Mouse (Mus musculus): ENCODE measurements around the gene Ccdc6. TPM values are rescaled to one million over a fixed set of nuclear protein-coding genes. Genes with fewer than 3 reads are reported as not detected.

The Ccdc6 gene
- total and polyA plus RNA-seq, 3 experiments = 21.1 to 93.8 (median 22.2) TPM

- H3K27me3 ChIP-seq (ENCODE audit: insufficient read depth, low read length) = no peaks in the 10 kb centered on the region
- TF ChIP-seq POLR2AphosphoS5 (IDR thresholded peaks at IDR 0.05; ENCODE audit: insufficient replicate concordance, low read depth, low read length) (no peak), TAL1 (conservative IDR thresholded peaks at IDR 0.05; ENCODE audit: low read depth, low read length) (no peak), CTCF (IDR thresholded peaks at IDR 0.05; ENCODE audit: low read depth, low read length) (no peak), GATA2 (IDR thresholded peaks at IDR 0.05; ENCODE audit: borderline replicate concordance, low read depth, low read length) (no peak), GATA1 (IDR thresholded peaks at IDR 0.05; ENCODE audit: borderline replicate concordance, low read length) (no peak)
- peaks cover 94% of the 10 kb centered on the region for H3K36me3 ChIP-seq (replicated peaks)
- no peaks in the 10 kb centered on the region for H3K9me3 ChIP-seq (replicated peaks)
- no peaks in the 10 kb centered on the region for H3K4me1 ChIP-seq (ENCODE audit: insufficient read depth, low read depth, low read length)
- H3K4me3 ChIP-seq (ENCODE audit: low read depth, low read length) = no peak overlapping the region
- DNase-seq (ENCODE audit: low spot score) (no peak), ATAC-seq (ENCODE audit: extremely low read depth, insufficient number of reproducible peaks, low FRiP score, poor library complexity, severe bottlenecking) (no peak)
These were observed 63.9 kb downstream of the Ccdc6 start for GRCm38 (mm10) chr10:70160811-70161210.

- DNase-seq (ENCODE audit: low spot score) = no peak
- no peaks in the 10 kb centered on the region for H3K4me1 ChIP-seq (ENCODE audit: insufficient read depth, low read depth, low read length)
- H3K9me3 ChIP-seq (replicated peaks) = no peaks in the 10 kb centered on the region
These were observed 64.6 kb downstream of the Ccdc6 start for GRCm38 (mm10) chr10:70161504-70161903.

GRCm38 (mm10) chr10:70163681-70164080 lies 66.8 kb downstream of the Ccdc6 start:
- Histone ChIP-seq H3K9me3 (replicated peaks) (no peaks in the 10 kb centered on the region), H3K4me1 (ENCODE audit: insufficient read depth, low read depth, low read length) (no peaks in the 10 kb centered on the region), H3K36me3 (replicated peaks) (peaks cover 94% of the 10 kb centered on the region), H3K4me3 (ENCODE audit: low read depth, low read length) (no peak overlapping the region), H3K27me3 (ENCODE audit: insufficient read depth, low read length) (no peaks in the 10 kb centered on the region)
- no peak for ATAC-seq (ENCODE audit: extremely low read depth, insufficient number of reproducible peaks, low FRiP score, poor library complexity, severe bottlenecking)
- TF ChIP-seq GATA2 (IDR thresholded peaks at IDR 0.05; ENCODE audit: borderline replicate concordance, low read depth, low read length) = no peak
- TF ChIP-seq TAL1 (conservative IDR thresholded peaks at IDR 0.05; ENCODE audit: low read depth, low read length) = no peak
- TF ChIP-seq GATA1 (IDR thresholded peaks at IDR 0.05; ENCODE audit: borderline replicate concordance, low read length) = no peak
- no peak for TF ChIP-seq CTCF (IDR thresholded peaks at IDR 0.05; ENCODE audit: low read depth, low read length)
- TF ChIP-seq POLR2AphosphoS5 (IDR thresholded peaks at IDR 0.05; ENCODE audit: insufficient replicate concordance, low read depth, low read length) = no peak
- no peak for DNase-seq (ENCODE audit: low spot score)

More at GRCm38 (mm10) chr10:70161504-70161903, 64.6 kb downstream of the Ccdc6 start:
- ATAC-seq (ENCODE audit: extremely low read depth, insufficient number of reproducible peaks, low FRiP score, poor library complexity, severe bottlenecking) = no peak
- Histone ChIP-seq H3K27me3 (ENCODE audit: insufficient read depth, low read length) (no peaks in the 10 kb centered on the region), H3K36me3 (replicated peaks) (peaks cover 94% of the 10 kb centered on the region), H3K4me3 (ENCODE audit: low read depth, low read length) (no peak overlapping the region)
- no peak for TF ChIP-seq POLR2AphosphoS5 (IDR thresholded peaks at IDR 0.05; ENCODE audit: insufficient replicate concordance, low read depth, low read length)
- TF ChIP-seq TAL1 (conservative IDR thresholded peaks at IDR 0.05; ENCODE audit: low read depth, low read length) = no peak
- TF ChIP-seq GATA2 (IDR thresholded peaks at IDR 0.05; ENCODE audit: borderline replicate concordance, low read depth, low read length) = no peak
- no peak for TF ChIP-seq GATA1 (IDR thresholded peaks at IDR 0.05; ENCODE audit: borderline replicate concordance, low read length)
- no peak for TF ChIP-seq CTCF (IDR thresholded peaks at IDR 0.05; ENCODE audit: low read depth, low read length)

- DNase-seq (ENCODE audit: low spot score) (no peak), ATAC-seq (ENCODE audit: extremely low read depth, insufficient number of reproducible peaks, low FRiP score, poor library complexity, severe bottlenecking) (no peak)
- TF ChIP-seq GATA2 (IDR thresholded peaks at IDR 0.05; ENCODE audit: borderline replicate concordance, low read depth, low read length) (no peak), CTCF (IDR thresholded peaks at IDR 0.05; ENCODE audit: low read depth, low read length) (no peak), TAL1 (conservative IDR thresholded peaks at IDR 0.05; ENCODE audit: low read depth, low read length) (no peak), GATA1 (IDR thresholded peaks at IDR 0.05; ENCODE audit: borderline replicate concordance, low read length) (no peak), POLR2AphosphoS5 (IDR thresholded peaks at IDR 0.05; ENCODE audit: insufficient replicate concordance, low read depth, low read length) (no peak)
- Histone ChIP-seq H3K36me3 (replicated peaks) (peaks cover 94% of the 10 kb centered on the region), H3K4me1 (ENCODE audit: insufficient read depth, low read depth, low read length) (no peaks in the 10 kb centered on the region), H3K4me3 (ENCODE audit: low read depth, low read length) (no peak overlapping the region), H3K9me3 (replicated peaks) (no peaks in the 10 kb centered on the region), H3K27me3 (ENCODE audit: insufficient read depth, low read length) (no peaks in the 10 kb centered on the region)
These were observed 69.0 kb downstream of the Ccdc6 start for GRCm38 (mm10) chr10:70165877-70166276.

GRCm38 (mm10) chr10:70166427-70166826 lies 69.5 kb downstream of the Ccdc6 start:
- H3K27me3 ChIP-seq (ENCODE audit: insufficient read depth, low read length) = no peaks in the 10 kb centered on the region
- no peak for ATAC-seq (ENCODE audit: extremely low read depth, insufficient number of reproducible peaks, low FRiP score, poor library complexity, severe bottlenecking)
- TF ChIP-seq CTCF (IDR thresholded peaks at IDR 0.05; ENCODE audit: low read depth, low read length) = no peak
- no peak for TF ChIP-seq POLR2AphosphoS5 (IDR thresholded peaks at IDR 0.05; ENCODE audit: insufficient replicate concordance, low read depth, low read length)
- TF ChIP-seq TAL1 (conservative IDR thresholded peaks at IDR 0.05; ENCODE audit: low read depth, low read length) = no peak
- TF ChIP-seq GATA1 (IDR thresholded peaks at IDR 0.05; ENCODE audit: borderline replicate concordance, low read length) = no peak
- no peak for TF ChIP-seq GATA2 (IDR thresholded peaks at IDR 0.05; ENCODE audit: borderline replicate concordance, low read depth, low read length)
- H3K9me3 ChIP-seq (replicated peaks) = no peaks in the 10 kb centered on the region
- H3K36me3 ChIP-seq (replicated peaks) = peaks cover 95% of the 10 kb centered on the region
- no peak for DNase-seq (ENCODE audit: low spot score)
- no peaks in the 10 kb centered on the region for H3K4me1 ChIP-seq (ENCODE audit: insufficient read depth, low read depth, low read length)
- H3K4me3 ChIP-seq (ENCODE audit: low read depth, low read length) = no peak overlapping the region

- ATAC-seq (ENCODE audit: extremely low read depth, insufficient number of reproducible peaks, low FRiP score, poor library complexity, severe bottlenecking) (no peak), DNase-seq (ENCODE audit: low spot score) (no peak)
- TF ChIP-seq TAL1 (conservative IDR thresholded peaks at IDR 0.05; ENCODE audit: low read depth, low read length) (no peak), GATA2 (IDR thresholded peaks at IDR 0.05; ENCODE audit: borderline replicate concordance, low read depth, low read length) (no peak), GATA1 (IDR thresholded peaks at IDR 0.05; ENCODE audit: borderline replicate concordance, low read length) (no peak), CTCF (IDR thresholded peaks at IDR 0.05; ENCODE audit: low read depth, low read length) (no peak), POLR2AphosphoS5 (IDR thresholded peaks at IDR 0.05; ENCODE audit: insufficient replicate concordance, low read depth, low read length) (no peak)
- H3K36me3 ChIP-seq (replicated peaks) = peaks cover 95% of the 10 kb centered on the region
- no peaks in the 10 kb centered on the region for H3K4me1 ChIP-seq (ENCODE audit: insufficient read depth, low read depth, low read length)
- H3K27me3 ChIP-seq (ENCODE audit: insufficient read depth, low read length) = no peaks in the 10 kb centered on the region
- no peaks in the 10 kb centered on the region for H3K9me3 ChIP-seq (replicated peaks)
- no peak overlapping the region for H3K4me3 ChIP-seq (ENCODE audit: low read depth, low read length)
These were observed 70.7 kb downstream of the Ccdc6 start for GRCm38 (mm10) chr10:70167625-70168024.
